Mouse (Mus musculus) kidney, adult 18-20 months (tissue): ENCODE measurements around the gene 6030408B16Rik.
A peak's percentile ranks its signal among the peaks of the same experiment; 100 is the strongest.

Source experiments
- DNase-seq: peaks from one replicate; pipeline ENCODE4 v3.0.0; 2021

The 6030408B16Rik gene

DNA sequence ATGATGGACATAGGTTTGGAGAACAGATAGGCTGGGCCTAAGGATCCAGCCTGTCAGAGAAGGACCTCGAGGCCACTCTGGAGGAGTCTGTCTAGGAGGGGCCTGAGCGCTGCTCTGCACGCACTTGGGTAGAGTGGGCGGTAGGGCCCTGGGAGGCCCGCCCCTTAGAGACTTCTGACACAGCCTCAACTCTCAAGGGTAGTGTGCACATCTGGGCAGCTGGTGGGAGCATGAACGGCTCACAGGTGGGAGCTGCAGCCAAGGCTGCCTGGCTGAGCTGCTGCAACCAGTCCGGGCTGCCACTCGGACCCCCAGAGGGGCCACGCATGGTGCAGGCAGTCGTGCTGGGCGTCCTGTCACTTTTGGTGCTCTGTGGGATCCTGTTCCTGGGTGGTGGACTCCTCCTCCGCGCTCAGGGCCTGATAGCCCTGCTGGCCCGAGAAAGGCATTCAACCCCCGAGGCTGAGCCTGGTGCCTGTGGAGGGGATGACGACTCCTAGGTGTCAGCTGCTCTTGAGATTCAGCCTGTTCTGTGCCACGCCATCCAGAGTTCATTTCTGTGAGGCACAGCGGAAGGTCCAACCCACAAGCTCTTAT is at the start of gene 6030408B16Rik:
Gene 6030408B16Rik, plus strand, starts transcription at position 188 of the 597 bp plus-strand sequence.
- no peak for DNase-seq

DNA sequence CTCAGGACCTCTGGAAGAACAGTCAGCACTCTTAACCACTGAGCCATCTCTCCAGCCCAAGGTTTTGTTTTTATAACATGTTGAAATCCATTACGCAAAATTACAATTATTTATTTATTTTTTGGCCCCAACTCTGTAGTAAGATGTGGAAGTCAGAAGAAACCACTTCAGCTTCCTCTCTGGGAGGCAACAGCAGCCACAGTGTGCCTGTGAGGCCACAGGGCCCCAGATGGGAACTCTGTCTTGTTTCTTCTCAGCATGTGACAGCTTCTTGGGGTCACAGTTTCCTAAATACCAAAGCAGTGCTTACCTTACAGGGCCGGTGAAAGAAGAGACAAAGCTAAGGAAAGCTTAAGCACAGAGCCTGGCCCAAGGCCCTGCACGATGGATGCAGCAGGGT is 49.0 kb upstream of the 6030408B16Rik start:
- no peak for DNase-seq

DNA sequence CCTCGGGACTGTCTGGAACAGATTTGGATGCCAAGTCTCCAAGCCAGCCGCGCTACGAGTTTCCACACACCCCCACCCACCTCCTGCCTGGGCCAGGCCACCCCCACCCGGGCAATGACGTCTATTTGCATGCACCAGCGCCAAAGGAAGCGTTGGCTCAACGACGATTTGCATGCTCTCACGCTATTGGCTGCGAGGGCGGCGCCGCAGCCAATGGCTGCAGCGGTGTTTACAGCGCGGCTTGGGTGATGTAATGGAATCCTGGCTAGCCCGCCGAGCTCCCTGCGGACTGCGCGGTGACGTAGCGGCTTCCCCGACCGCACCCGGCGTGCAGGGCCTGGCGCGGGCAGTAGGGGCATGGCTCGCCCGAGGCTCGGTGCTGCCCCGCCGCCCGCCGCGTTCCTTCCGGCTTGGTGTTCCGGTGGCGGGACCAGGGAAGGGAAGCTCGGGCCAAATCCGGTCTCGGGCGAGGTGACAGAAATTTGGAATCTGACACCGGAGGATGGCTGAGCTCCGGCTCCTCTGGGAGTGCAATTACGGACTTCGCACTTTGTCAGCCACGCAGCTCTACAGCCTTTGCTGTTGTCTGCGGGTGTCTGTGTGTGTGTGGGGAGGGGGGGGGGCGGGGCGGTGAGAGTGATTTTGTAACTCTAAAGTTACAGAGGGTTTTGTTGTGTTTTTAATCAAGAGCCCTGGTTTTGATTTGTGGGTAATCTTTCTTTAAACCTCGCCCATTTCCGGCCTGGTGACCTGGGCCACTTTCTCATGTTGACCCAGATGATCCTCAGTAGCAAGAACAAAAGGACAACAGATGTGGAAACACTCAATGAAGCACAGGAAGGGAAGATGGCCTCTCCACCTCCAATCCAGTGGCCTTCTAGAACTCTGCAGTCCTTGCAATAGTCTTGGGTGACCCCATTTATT is 46.5 kb upstream of the 6030408B16Rik start:
- DNase-seq: peak; percentile 94

DNA sequence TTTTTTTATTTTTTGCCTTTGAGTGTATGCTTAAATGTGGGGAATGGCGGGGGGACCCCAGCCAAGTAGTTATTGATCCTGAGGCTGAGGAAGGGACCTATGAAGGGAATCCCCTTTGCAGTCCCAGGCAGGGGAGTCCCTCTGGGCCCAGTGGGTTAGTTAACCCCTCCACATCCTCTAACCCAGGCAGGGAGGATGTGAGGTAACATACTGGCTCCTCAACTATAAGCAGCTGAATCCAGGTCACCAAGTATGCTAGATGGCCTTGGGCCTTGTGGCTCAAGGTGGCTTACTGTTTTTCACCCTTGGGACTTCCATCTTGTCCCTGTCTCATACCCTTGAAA is 45.9 kb upstream of the 6030408B16Rik start:
- no peak for DNase-seq

DNA sequence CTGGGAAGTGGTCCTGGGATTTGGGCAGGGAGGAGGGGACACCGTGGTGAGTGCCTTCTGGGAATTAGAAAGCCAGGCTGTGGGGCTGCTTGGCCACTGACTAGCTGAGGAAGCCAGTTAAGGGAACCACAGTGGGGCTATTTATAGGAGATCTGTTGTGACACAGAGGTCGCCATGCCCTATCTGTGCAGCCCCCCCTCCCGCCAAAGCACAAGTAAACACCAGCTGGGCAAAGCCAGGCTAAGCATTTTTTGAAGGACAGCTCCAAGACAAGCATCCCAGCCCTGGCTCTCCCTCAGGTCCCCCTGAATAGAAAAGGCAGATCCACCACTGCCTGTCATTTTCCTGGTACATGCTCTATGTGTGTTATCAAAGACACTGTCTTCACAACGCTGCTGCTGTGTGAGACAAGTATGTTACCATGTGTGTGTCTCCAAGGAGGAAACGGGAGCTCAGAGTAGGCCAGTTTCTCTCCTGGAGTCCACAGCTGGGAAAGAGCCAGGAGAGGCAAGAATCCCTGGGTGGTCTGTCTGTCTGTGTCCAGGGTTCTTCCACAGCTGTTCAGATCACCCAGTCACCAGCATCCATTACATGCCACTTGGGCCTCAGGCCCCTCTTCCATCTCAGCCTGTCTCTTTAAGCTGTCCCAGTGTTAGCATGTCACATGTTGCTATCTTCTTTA is 44.8 kb upstream of the 6030408B16Rik start:
- DNase-seq: no peak

DNA sequence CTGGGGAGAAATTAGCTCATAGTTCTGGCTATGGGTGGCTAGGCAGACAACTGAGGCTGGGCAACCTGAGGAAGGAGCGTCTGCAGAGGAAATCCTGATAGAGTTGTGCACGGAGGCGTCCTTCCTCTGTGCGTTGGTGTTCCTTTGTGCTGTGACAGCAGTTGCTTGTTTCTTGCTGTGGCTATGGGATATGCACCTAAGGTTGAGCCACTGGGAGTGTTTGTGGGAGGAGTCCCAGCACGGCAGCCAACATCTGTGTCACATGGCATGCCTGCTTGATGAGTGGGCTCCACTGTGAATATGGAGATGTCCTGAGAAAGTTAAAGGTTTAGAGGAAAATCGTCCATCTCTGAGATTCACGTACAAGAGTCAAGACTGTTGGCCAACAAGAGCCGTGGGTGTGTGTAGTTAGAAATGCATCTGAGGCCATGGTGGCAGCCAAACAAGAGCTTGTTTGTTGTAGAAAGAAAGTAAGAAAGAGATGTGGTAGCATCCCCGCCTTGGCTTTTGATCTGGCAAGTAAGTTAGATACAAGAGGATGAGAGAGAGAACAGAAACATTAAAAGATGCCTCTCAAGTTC is 42.7 kb upstream of the 6030408B16Rik start:
- no peak for DNase-seq

DNA sequence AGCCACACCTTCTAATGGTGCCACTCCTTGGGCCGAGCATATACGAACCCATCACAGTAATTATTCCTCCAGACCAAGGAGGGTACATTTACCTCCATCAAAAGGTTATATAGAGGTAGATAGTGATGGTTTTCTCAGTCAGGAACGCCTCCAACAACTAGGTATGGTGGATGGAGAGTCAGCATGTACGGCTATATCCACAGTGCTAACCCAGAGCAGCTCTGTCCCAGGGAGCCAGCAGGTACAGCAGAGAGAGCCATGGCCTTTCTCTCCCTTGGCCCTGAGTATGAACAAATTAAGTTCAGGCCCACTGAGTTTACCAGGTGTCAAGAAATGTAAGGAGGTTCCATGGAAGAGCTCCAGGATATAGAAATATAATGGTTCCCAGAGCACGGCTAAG is 41.1 kb upstream of the 6030408B16Rik start:
- no peak for DNase-seq

DNA sequence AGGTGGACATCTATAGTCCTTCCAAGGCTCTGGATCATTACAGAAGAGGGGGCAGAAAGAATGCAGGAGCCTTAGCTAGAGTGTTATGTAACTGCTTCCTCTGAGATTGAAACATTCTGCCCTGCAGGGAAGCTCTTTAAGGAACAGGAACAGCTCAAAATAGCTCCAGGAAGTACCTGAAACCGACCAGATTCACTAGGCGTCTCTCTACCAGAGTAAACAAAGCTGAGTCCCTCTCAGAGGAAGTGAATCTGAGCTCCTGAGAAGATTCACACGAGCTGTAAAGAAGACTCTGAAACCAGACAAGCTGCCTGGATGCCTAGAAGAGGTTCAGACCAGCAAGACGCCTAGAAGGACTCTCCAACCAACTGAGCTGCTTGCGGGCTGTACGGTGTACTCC is 40.4 kb upstream of the 6030408B16Rik start:
- DNase-seq: no peak

DNA sequence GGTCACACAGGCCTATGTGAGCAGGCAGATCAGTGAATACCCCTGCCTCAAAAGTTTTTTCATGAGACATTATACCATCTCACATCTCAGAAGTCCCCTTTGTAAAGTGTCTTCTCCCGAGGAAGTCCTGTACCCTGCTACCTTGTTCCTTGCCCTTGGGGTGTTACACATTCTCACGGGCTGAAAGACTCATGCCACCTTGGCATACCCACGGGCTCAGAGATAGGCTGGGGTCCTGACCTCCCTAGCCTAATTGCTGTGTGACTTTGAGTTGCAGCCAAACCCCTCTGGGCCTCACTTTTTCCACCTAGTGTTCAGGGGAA is 39.5 kb upstream of the 6030408B16Rik start:
- no peak for DNase-seq

DNA sequence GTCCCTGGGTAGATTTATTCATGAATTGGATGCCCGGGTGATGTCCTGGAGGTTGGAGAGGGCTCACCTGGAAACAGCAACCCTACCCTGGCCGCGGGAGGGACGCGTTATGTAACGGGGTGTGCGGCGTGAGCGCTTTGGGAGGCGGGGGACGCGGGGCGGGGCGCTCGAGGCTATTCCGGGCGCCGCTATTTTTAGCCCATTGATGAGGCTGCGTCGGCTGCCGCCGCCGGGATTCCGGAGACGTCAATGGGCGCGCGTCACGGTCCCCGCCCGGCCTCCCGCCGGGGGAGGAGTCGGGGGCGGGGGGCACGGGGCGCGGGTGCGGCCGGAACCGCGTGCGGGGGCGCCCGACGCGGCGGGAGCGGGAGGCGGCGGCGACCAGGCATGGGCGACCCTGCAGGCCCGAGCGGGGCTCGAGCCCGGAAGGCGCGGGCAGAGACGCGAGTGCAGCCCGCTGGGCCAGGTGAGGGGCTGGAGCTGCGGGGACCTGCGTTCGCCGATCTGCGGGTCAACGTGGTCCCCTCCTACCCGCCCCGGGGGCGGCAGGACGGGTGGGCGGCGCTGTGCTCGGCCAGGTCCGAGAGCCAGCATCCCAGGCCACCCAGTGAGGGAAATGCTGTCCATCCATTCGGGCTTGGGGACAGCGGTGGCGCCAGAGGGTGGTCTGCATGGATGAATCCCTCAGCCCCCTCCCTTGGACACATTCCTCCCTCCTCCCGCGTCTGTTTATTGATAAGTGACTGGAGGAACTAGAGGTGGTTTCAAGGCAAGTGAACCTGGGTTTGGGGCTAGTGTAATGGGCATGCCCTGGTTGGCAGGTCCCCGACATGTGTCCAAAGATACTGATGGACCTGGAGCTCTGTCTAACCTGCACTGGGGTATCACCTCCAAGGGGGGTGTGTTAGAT is 38.9 kb upstream of the 6030408B16Rik start, which contains the start of gene Nr4a1:
Gene Nr4a1, plus strand, starts transcription at position 384 of the 910 bp plus-strand sequence.
- DNase-seq: peak; percentile 78

DNA sequence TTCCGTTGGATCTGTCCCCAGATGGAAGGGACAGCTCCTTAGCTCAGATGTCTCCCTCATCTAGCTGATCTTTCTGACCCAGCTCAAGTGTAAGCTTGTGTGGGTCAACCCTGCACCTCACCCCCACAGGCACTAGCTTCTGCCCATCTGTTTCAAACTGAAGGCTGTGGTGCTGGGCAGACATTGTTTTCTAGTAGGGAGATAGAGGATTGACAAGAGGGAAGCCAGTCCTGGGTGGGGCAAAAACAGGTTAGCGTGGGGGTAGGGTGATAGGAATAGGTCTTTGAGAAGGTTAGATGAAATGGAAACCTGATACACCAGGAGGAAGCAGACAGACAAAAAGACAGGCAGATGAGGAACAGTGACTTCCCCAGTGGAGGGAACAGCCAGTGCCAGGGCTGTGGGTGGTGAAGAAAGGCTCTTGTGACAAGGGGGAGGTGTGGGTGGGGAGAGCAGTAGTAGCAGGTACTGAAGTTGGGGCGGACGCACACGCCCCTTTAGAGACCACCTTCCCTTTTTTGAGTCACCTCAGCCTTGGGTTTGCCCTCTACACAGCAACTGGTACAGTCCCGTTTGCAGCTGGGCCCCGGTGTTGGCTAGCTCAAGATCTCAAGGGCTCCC is 37.1 kb upstream of the 6030408B16Rik start:
- no peak for DNase-seq

DNA sequence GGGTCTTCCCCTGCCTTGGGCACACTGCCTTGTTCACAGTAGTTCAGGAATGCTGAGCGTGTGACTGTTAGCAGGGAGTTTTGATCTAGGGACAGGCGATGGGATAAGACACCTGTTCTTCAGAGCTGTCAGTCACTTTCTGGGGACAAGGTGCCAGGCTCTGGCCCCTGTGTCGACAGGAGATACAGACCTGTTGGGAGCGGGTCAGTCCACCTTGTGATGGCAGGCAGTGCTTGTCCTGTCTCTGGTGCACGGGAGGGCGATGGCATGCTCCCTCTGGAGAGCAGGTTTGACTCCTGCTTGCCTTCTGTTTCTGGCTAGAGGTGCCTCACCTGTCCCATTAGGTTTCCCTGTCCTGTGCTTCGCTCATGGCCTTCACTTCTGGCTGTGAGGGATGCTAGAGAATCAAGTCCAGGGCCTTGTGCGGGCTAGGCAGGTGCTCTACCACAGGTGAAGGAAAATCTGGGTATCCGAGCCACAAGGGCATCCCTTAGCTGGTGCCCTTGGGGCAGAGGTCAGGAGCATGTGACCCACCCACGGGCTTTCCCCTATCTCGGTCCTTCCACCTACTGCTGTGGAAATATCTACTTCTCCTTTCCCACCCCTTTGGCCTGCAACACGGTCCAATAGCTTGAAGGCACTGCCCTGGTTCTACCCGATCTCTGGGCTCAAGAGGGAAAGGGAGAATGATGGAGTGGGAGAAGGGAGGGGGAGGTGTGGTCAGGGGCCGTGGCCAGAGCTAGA is 36.4 kb upstream of the 6030408B16Rik start:
- no peak for DNase-seq

DNA sequence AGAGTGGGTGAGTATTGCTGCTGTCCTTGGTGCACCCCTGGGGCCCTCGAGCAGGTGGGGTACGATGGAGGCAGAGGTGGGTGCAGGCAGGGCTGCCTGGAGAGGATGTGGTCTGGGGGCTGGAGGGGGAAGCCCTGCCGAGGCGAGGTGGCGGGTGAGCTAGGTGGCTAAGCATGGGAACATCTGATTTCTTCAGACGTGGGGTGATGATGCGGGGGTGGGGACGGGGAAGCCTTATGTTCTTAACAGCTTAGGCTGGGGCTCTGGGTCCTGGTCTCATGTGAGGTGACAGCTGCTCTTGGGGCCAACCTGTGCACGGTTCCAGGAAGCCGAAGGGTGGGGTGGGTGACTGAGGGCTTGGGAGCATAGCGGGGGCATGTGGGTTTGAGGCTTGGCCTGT is 34.6 kb upstream of the 6030408B16Rik start:
- DNase-seq: no peak

DNA sequence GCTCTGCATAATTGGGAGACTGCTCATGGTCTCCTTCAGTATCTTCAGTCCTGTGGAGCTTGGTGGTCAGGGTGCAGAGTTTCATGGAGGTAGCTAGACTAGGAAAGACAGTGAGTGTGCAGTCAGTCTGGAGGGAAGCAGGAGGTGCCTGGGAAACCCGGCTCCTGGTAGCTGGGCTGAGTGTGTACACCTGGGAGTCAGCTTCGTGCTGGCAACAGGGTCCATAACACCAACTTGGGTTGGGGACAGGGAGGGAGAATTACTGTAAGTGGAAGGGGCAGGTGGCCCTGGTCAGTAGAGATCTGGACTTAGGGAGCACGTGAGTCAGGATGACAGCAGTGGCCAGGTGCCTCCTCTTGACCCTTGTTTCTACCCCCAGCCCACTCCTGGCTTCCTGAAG is 33.1 kb upstream of the 6030408B16Rik start:
- no peak for DNase-seq

DNA sequence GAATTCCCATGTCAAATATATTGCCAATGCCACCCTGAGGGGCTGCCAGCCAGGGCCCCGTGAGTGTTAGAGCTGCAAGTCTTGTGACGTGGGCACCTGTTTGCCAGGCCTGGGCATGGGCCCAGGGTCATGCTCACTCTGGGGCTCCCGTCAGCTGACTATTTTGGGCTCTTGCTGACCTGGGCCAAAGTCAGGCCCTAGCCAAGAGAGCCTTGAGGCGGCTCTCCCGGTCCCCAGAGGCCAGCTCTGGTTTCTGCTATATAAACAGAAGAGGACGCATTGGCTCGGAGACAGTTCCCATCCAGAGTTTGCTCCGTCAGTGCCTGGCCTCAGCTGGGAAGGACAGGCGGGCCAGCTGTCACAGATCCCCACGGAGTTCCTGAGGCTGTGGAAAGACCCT is 32.6 kb upstream of the 6030408B16Rik start:
- peak; percentile 54 for DNase-seq

DNA sequence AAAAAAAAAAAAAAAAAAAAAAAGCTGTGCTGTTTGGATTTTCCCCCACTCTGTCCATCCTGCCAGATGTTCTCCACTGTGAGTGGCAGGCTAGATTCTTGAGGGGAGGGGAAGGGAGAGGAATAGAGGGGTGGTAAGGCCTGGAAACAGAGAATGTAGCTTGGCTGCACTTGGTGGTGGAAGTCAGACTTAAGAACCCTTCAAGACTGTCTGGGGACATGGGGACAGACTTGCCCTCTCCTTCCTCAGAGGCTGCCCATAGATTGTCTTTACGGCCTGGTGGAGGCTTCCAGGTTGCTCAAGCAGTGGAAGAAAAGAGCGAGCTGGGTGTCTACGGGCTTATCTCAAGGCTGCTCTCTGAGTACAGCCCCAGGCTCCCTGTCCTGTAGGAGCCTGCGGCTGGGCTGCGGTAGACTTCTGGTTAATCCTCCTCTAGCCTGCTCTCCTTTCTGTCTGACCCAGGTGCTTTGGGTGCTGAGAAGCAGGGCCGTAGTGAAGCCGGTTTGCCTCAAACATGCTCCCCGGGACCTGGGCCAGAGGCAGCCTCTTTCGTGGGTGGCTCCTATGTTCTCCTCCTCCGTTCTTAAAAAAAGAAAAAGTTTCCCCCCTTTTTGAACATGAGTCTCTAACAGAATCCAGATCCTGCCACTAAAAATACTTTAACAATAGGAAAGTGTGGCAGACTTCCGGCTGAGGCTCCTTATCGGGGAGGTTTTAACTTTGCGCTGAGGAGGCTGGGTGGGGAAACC is 32.0 kb upstream of the 6030408B16Rik start:
- no peak for DNase-seq

DNA sequence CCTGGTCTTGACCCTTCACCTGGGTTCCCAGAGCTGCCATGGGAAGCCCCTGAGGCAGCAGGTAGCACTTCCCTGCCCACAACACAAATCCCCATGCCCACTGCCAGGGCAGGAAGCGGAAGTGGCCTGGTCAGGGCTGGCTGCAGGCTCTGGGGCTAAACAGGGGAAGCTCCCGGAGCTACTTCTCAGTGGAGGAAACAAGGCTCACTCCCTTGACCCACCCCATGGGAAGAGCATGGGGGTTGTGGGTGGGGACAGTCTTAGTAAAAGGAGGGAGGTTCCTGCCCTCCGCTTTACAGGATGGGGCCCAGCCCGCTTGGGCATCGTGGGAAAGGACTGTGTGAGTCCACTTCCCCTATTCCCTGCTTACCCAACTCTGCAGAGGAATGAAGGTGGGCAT is 30.5 kb upstream of the 6030408B16Rik start:
- no peak for DNase-seq

DNA sequence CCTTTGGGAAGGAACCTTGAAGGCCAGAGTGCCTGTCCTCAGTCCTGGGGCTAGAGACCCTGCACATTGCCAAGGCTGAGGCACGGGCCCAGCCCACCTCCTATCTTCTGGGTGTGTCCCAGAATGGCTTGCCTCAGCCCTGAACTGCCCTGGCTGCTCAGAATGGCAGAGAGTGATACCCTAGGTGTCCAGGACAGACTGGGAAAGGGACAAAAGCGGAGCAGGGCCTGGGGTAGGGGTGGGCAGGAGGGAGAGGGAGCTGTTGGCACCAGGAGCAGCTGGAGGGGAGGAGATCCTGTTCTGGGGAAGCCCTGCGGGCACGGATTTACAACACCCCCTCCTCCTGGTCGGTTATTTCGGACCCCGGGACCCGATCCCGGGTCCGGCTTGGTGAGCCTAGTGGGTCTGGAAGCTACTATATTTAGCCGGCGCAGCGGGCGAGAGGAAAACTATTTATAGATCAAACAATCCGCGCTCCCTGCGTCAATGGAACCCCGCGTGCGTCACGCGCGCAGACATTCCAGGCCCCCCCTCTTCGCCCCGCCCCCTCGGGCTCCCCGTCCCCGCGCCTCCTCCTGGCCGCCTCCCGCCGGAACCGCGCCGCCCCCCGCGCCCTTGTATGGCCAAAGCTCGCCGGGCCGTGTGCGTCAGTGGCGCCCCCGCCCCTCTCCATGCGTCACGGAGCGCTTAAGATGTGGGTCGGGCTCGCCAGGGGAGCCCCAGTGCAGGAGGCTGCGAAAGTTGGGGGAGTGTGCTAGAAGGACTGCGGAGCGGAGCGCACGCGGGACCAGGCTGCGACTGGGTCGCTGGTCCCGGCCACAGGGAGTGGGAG is 26.7 kb upstream of the 6030408B16Rik start:
- peak; percentile 93 for DNase-seq
